Mouse (Mus musculus): ENCODE measurements around the gene Trim6. TPM values are rescaled to one million over a fixed set of nuclear protein-coding genes. Genes with fewer than 3 reads are reported as not detected.
"Not testable (repeated sequence)": the region's sequence is repeated elsewhere in the genome, so short reads cannot be mapped to it uniquely, and the experiment has no call there.

The Trim6 gene
- polyA plus RNA-seq, 1 experiment from 2014 or later, result 3.5 TPM

GRCm38 (mm10) chr7:104260380-104260779 lies 41.8 kb downstream of the Trim6 start:
- H3K27ac ChIP-seq (replicated peaks; ENCODE audit: low read depth, low read length); H3K4me3 ChIP-seq (ENCODE audit: low read depth, low read length); H3K36me3 ChIP-seq (replicated peaks; ENCODE audit: control insufficient read depth, insufficient read depth, low read depth, low read length); H3K9me3 ChIP-seq (replicated peaks; ENCODE audit: control insufficient read depth, low read length); DNase-seq (ENCODE audit: low spot score); H3K27me3 ChIP-seq (ENCODE audit: control insufficient read depth, insufficient read depth, low read length); H3K4me2 ChIP-seq (ENCODE audit: low read depth, low read length); H3K9ac ChIP-seq (replicated peaks; ENCODE audit: low read length); ATAC-seq (replicated peaks; ENCODE audit: insufficient number of reproducible peaks, low FRiP score, low TSS enrichment, low read depth); H3K4me1 ChIP-seq (ENCODE audit: control insufficient read depth, insufficient read depth, low read length): not testable (repeated sequence)
- WGBS, result 91% methylated on average over 4 of the region's 4 CpGs

- H3K9ac ChIP-seq (replicated peaks; ENCODE audit: low read length); DNase-seq (ENCODE audit: low spot score); H3K4me2 ChIP-seq (ENCODE audit: low read depth, low read length); H3K4me1 ChIP-seq (ENCODE audit: control insufficient read depth, insufficient read depth, low read length); H3K4me3 ChIP-seq (ENCODE audit: low read depth, low read length); ATAC-seq (replicated peaks; ENCODE audit: insufficient number of reproducible peaks, low FRiP score, low TSS enrichment, low read depth); H3K27me3 ChIP-seq (ENCODE audit: control insufficient read depth, insufficient read depth, low read length); H3K27ac ChIP-seq (replicated peaks; ENCODE audit: low read depth, low read length); H3K9me3 ChIP-seq (replicated peaks; ENCODE audit: control insufficient read depth, low read length); H3K36me3 ChIP-seq (replicated peaks; ENCODE audit: control insufficient read depth, insufficient read depth, low read depth, low read length): not testable (repeated sequence)
- WGBS, result 79% methylated on average over 3 of the region's 5 CpGs
Observed at GRCm38 (mm10) chr7:104265335-104265734, 46.7 kb downstream of the Trim6 start.

GRCm38 (mm10) chr7:104279361-104279760 lies 60.8 kb downstream of the Trim6 start:
- 81% methylated on average over 3 of the region's 3 CpGs for WGBS
- not testable (repeated sequence) for H3K4me1 ChIP-seq (ENCODE audit: control insufficient read depth, insufficient read depth, low read length); H3K36me3 ChIP-seq (replicated peaks; ENCODE audit: control insufficient read depth, insufficient read depth, low read depth, low read length); ATAC-seq (replicated peaks; ENCODE audit: insufficient number of reproducible peaks, low FRiP score, low TSS enrichment, low read depth); H3K4me3 ChIP-seq (ENCODE audit: low read depth, low read length); H3K27me3 ChIP-seq (ENCODE audit: control insufficient read depth, insufficient read depth, low read length); H3K9me3 ChIP-seq (replicated peaks; ENCODE audit: control insufficient read depth, low read length); H3K27ac ChIP-seq (replicated peaks; ENCODE audit: low read depth, low read length); H3K9ac ChIP-seq (replicated peaks; ENCODE audit: low read length); DNase-seq (ENCODE audit: low spot score); H3K4me2 ChIP-seq (ENCODE audit: low read depth, low read length)

Other genes starting within 250 kb of the Trim6 start
- not detected in 2 replicates for gene Olfr635, start 247.6 kb upstream of the Trim6 start, polyA plus RNA-seq (2014; fragmentation: Nextera tagmentation; extraction: Ambion mirVana)
- gene Olfr638, start 220.0 kb upstream of the Trim6 start, polyA plus RNA-seq (2014; fragmentation: Nextera tagmentation; extraction: Ambion mirVana), result not detected in 2 replicates
- not detected in 2 replicates for gene Olfr639, start 201.5 kb upstream of the Trim6 start, polyA plus RNA-seq (2014; fragmentation: Nextera tagmentation; extraction: Ambion mirVana)
- not detected in 2 replicates for gene Olfr640, start 193.2 kb upstream of the Trim6 start, polyA plus RNA-seq (2014; fragmentation: Nextera tagmentation; extraction: Ambion mirVana)
- gene Olfr641, start 183.3 kb upstream of the Trim6 start, polyA plus RNA-seq (2014; fragmentation: Nextera tagmentation; extraction: Ambion mirVana), result not detected in 2 replicates
- gene Olfr642, start 166.1 kb upstream of the Trim6 start, polyA plus RNA-seq (2014; fragmentation: Nextera tagmentation; extraction: Ambion mirVana), result not detected in 2 replicates
- gene 4930516K23Rik, start 157.3 kb upstream of the Trim6 start, polyA plus RNA-seq (2014; fragmentation: Nextera tagmentation; extraction: Ambion mirVana), result not detected in 2 replicates
- not detected in 2 replicates for gene Olfr644, start 146.9 kb upstream of the Trim6 start, polyA plus RNA-seq (2014; fragmentation: Nextera tagmentation; extraction: Ambion mirVana)
- not detected in 2 replicates for gene Olfr645, start 133.3 kb upstream of the Trim6 start, polyA plus RNA-seq (2014; fragmentation: Nextera tagmentation; extraction: Ambion mirVana)
- gene Olfr646, start 113.9 kb upstream of the Trim6 start, polyA plus RNA-seq (2014; fragmentation: Nextera tagmentation; extraction: Ambion mirVana), result not detected in 2 replicates
- gene Ubqln5, start 89.0 kb upstream of the Trim6 start, polyA plus RNA-seq (2014; fragmentation: Nextera tagmentation; extraction: Ambion mirVana), result not detected in 2 replicates
- not detected in 2 replicates for gene Olfr643, start 81.4 kb upstream of the Trim6 start, polyA plus RNA-seq (2014; fragmentation: Nextera tagmentation; extraction: Ambion mirVana)
- gene Ubqln3, start 75.5 kb upstream of the Trim6 start, polyA plus RNA-seq (2014; fragmentation: Nextera tagmentation; extraction: Ambion mirVana), result not detected in 2 replicates
- gene Ubqlnl, start 68.2 kb upstream of the Trim6 start, polyA plus RNA-seq (2014; fragmentation: Nextera tagmentation; extraction: Ambion mirVana), result not detected in 2 replicates
- not detected in 2 replicates for gene Olfm5, start 54.0 kb upstream of the Trim6 start, polyA plus RNA-seq (2014; fragmentation: Nextera tagmentation; extraction: Ambion mirVana)
- 0.15 and 0.27 TPM in 2 replicates for gene Olfr648, start 35.4 kb upstream of the Trim6 start, polyA plus RNA-seq (2014; fragmentation: Nextera tagmentation; extraction: Ambion mirVana)
- gene Olfr649, start 22.8 kb upstream of the Trim6 start, polyA plus RNA-seq (2014; fragmentation: Nextera tagmentation; extraction: Ambion mirVana), result not detected in 2 replicates
- 0.83 and 0.98 TPM in 2 replicates for gene Trim34a, start 25.7 kb downstream of the Trim6 start, polyA plus RNA-seq (2014; fragmentation: Nextera tagmentation; extraction: Ambion mirVana)
- gene Trim5, start 69.3 kb downstream of the Trim6 start, polyA plus RNA-seq (2014; fragmentation: Nextera tagmentation; extraction: Ambion mirVana), result 0.11 TPM in 1 of 2 replicates, not detected in the other
- 1.7 and 2.9 TPM in 2 replicates for gene Trim12a, start 96.7 kb downstream of the Trim6 start, polyA plus RNA-seq (2014; fragmentation: Nextera tagmentation; extraction: Ambion mirVana)
- gene Trim34b, start 110.7 kb downstream of the Trim6 start, polyA plus RNA-seq (2014; fragmentation: Nextera tagmentation; extraction: Ambion mirVana), result not detected in 2 replicates
- gene Trim12c, start 134.6 kb downstream of the Trim6 start, polyA plus RNA-seq (2014; fragmentation: Nextera tagmentation; extraction: Ambion mirVana), result 1.0 and 1.2 TPM in 2 replicates
- gene Trim30b, start 151.1 kb downstream of the Trim6 start, polyA plus RNA-seq (2014; fragmentation: Nextera tagmentation; extraction: Ambion mirVana), result not detected in 2 replicates
- gene Trim30c, start 182.0 kb downstream of the Trim6 start, polyA plus RNA-seq (2014; fragmentation: Nextera tagmentation; extraction: Ambion mirVana), result not detected in 2 replicates
- gene Trim30a, start 246.4 kb downstream of the Trim6 start, polyA plus RNA-seq (2014; fragmentation: Nextera tagmentation; extraction: Ambion mirVana), result 0.50 and 1.3 TPM in 2 replicates

All from embryonic facial prominence, embryonic 11.5 days (tissue).